ENCODE assay signal across 23 mouse cellular contexts in genomic region chr9:88416752-88417151, GRCm38 (mm10). TPM values are rescaled to one million over a fixed set of nuclear protein-coding genes. Genes with fewer than 3 reads are reported as not detected.
DNase-seq lines count a peak whose midpoint lies in the region; ATAC-seq and TF ChIP-seq lines count a peak whose summit lies in the region.
"Had no signal": no experiment of that assay in that cellular context is flagged by ENCODE, and none has a peak within 500 bp of the region (broad histone marks: within the 10 kb centered on the region; RNA-seq: fewer than 3 reads in every experiment).

No protein-coding gene starts in this region.

- 0 out of 2 replicates have a peak overlapping the region, but pooled peaks have one; percentile 48 for H3K27ac ChIP-seq in lung, embryonic 14.5 days (ENCODE audit: low read depth)
- 0 out of 2 replicates have a peak overlapping the region, but pooled peaks have one; percentile 26 for H3K27ac ChIP-seq in lung, embryonic 15.5 days
- H3K27ac ChIP-seq in lung, embryonic 16.5 days (ENCODE audit: low read length), result no peak overlapping the region
- no peak overlapping the region for H3K27ac ChIP-seq in lung, postnatal 0 days (ENCODE audit: low read length)

- peaks cover 11% of the 10 kb centered on the region; the same call in 1 of the 2 replicates for H3K36me3 ChIP-seq in lung, embryonic 14.5 days (ENCODE audit: insufficient read depth)
- H3K36me3 ChIP-seq in lung, embryonic 15.5 days, result no peaks in the 10 kb centered on the region; the same call in 1 of the 2 replicates
- H3K36me3 ChIP-seq in lung, embryonic 16.5 days (ENCODE audit: control insufficient read depth, insufficient read depth, low read length), result peaks cover 5% of the 10 kb centered on the region; the same call in 1 of the 2 replicates
- H3K36me3 ChIP-seq in lung, postnatal 0 days (ENCODE audit: insufficient read depth, low read length), result no peaks in the 10 kb centered on the region

- ATAC-seq in lung, embryonic 14.5 days (ENCODE audit: insufficient read depth), result peak; percentile 71; the same call in 1 of the 2 replicates
- ATAC-seq in lung, embryonic 15.5 days (ENCODE audit: borderline replicate concordance, extremely low read depth, low FRiP score, low TSS enrichment), result peak; percentile 59; the same call in 1 of the 2 replicates
- peak; percentile 64 for ATAC-seq in lung, embryonic 16.5 days (ENCODE audit: low read depth)
- ATAC-seq in lung, postnatal 0 days, result peak; percentile 44
- ATAC-seq: activated CD4-positive, CD25-positive, alpha-beta regulatory T cell, adult 4 months; CD4-positive, CD25-positive, alpha-beta regulatory T cell, adult 4 months; Patski had no signal

- H3K4me3 ChIP-seq in lung, embryonic 14.5 days (ENCODE audit: low read depth, low read length), result no peak overlapping the region
- no peak overlapping the region for H3K4me3 ChIP-seq in lung, embryonic 15.5 days
- H3K4me3 ChIP-seq in lung, embryonic 16.5 days (ENCODE audit: low read length), result no peak overlapping the region
- no peak overlapping the region for H3K4me3 ChIP-seq in lung, adult 2 months (replicated peaks; ENCODE audit: extremely low read depth, low read depth, low read length)
- no peak overlapping the region for H3K4me3 ChIP-seq in lung, postnatal 0 days (ENCODE audit: low read depth, low read length)

- H3K9ac ChIP-seq in lung, embryonic 14.5 days, result no peak overlapping the region
- no peak overlapping the region for H3K9ac ChIP-seq in lung, embryonic 15.5 days
- H3K9ac ChIP-seq in lung, embryonic 16.5 days (ENCODE audit: low read length), result no peak overlapping the region
- H3K9ac ChIP-seq in lung, postnatal 0 days (replicated peaks; ENCODE audit: low read depth), result no peak overlapping the region

- no peak for TF ChIP-seq CTCF in lung, embryonic 14.5 days (IDR thresholded peaks at IDR 0.05; ENCODE audit: low read depth)
- no peak for TF ChIP-seq CTCF in lung, adult 2 months (IDR thresholded peaks at IDR 0.05; ENCODE audit: insufficient read depth, low read length)
- TF ChIP-seq CTCF in lung, postnatal 0 days (IDR thresholded peaks at IDR 0.05), result no peak

- no peaks in the 10 kb centered on the region for H3K9me3 ChIP-seq in lung, embryonic 14.5 days (ENCODE audit: low read depth, low read length)
- H3K9me3 ChIP-seq in lung, embryonic 15.5 days, result no peaks in the 10 kb centered on the region
- no peaks in the 10 kb centered on the region for H3K9me3 ChIP-seq in lung, embryonic 16.5 days (ENCODE audit: control insufficient read depth, low read length)
- no peaks in the 10 kb centered on the region for H3K9me3 ChIP-seq in lung, postnatal 0 days (ENCODE audit: low read length)
- H3K9me3 ChIP-seq: G1E had no signal

- H3K27me3 ChIP-seq in lung, embryonic 14.5 days (ENCODE audit: insufficient read depth, low read length), result no peaks in the 10 kb centered on the region
- no peaks in the 10 kb centered on the region for H3K27me3 ChIP-seq in lung, embryonic 15.5 days
- H3K27me3 ChIP-seq in lung, embryonic 16.5 days (ENCODE audit: control insufficient read depth, insufficient read depth, low read depth, low read length), result no peaks in the 10 kb centered on the region
- no peaks in the 10 kb centered on the region for H3K27me3 ChIP-seq in lung, postnatal 0 days (replicated peaks; ENCODE audit: insufficient read depth, low read length)
- H3K27me3 ChIP-seq: CH12.LX, Patski had no signal

- no peak for TF ChIP-seq EP300 in lung, postnatal 0 days (IDR thresholded peaks at IDR 0.05)

- DNase-seq in lung, embryonic 14.5 days, result peak; percentile 27
- DNase-seq in lung, postnatal 36 days, result no peak
- no peak for DNase-seq in lung, postnatal 14 days
- no peak for DNase-seq in lung, adult 2 months
- peak; percentile 33 for DNase-seq in lung, postnatal 0 days (ENCODE audit: low spot score)
- no peak for DNase-seq in lung, postnatal 25 days (ENCODE audit: low spot score)
- DNase-seq: adrenal gland, adult 2 months; adrenal gland, adult 8-10 months; adrenal gland, postnatal 10 days; adrenal gland, postnatal 14 days; adrenal gland, postnatal 25 days; adrenal gland, postnatal 36 days; B cell, adult 2 months; cerebellum, adult 11 months; cerebellum, adult 11-12 months had no signal

- 56% methylated on average over 1 of the region's 1 CpGs for WGBS in lung, embryonic 14.5 days
- 30% methylated on average over 1 of the region's 1 CpGs for WGBS in lung, embryonic 15.5 days
- 36% methylated on average over 1 of the region's 1 CpGs for WGBS in lung, embryonic 16.5 days
- WGBS in lung, adult 2 months, result 31% methylated on average over 1 of the region's 1 CpGs
- 40% methylated on average over 1 of the region's 1 CpGs for WGBS in lung, postnatal 0 days

- no peak for TF ChIP-seq POLR2A in lung, adult 2 months (IDR thresholded peaks at IDR 0.05; ENCODE audit: borderline replicate concordance, extremely low read depth, low read depth, low read length)

- H3K4me2 ChIP-seq in lung, embryonic 14.5 days, result no peak overlapping the region
- no peak overlapping the region for H3K4me2 ChIP-seq in lung, embryonic 15.5 days
- no peak overlapping the region for H3K4me2 ChIP-seq in lung, embryonic 16.5 days (ENCODE audit: low read depth, low read length)
- no peak overlapping the region for H3K4me2 ChIP-seq in lung, postnatal 0 days (replicated peaks; ENCODE audit: low read depth, low read length)

- no peaks in the 10 kb centered on the region for H3K4me1 ChIP-seq in lung, embryonic 14.5 days (ENCODE audit: insufficient read depth)
- H3K4me1 ChIP-seq in lung, embryonic 15.5 days, result no peaks in the 10 kb centered on the region
- H3K4me1 ChIP-seq in lung, embryonic 16.5 days (replicated peaks; ENCODE audit: control insufficient read depth, insufficient read depth, low read length), result 0 out of 2 replicates have a peak, but pooled peaks cover 4% of the 10 kb centered on the region
- no peaks in the 10 kb centered on the region for H3K4me1 ChIP-seq in lung, adult 2 months (ENCODE audit: control insufficient read depth, insufficient read depth, low read length)
- H3K4me1 ChIP-seq in lung, postnatal 0 days (ENCODE audit: insufficient read depth, low read depth, low read length), result no peaks in the 10 kb centered on the region

RNA-seq across cellular contexts. Expression of gene Snx14, which starts 22.0 kb away (rescaled TPM):
- polyA plus RNA-seq in lung, embryonic 14.5 days (2014; fragmentation: Nextera tagmentation; extraction: Ambion mirVana), result 22.9 and 24.5 TPM in 2 replicates
- polyA plus RNA-seq in lung, embryonic 15.5 days (2015; fragmentation: Nextera tagmentation; extraction: Ambion mirVana), result 26.3 and 27.5 TPM in 2 replicates
- 28.8 and 30.1 TPM in 2 replicates for polyA plus RNA-seq in lung, embryonic 16.5 days (2015; fragmentation: Nextera tagmentation; extraction: Ambion mirVana)
- 15.4 and 16.5 TPM in 2 replicates for polyA plus RNA-seq in lung, adult 2 months (2012; rRNA removed)
- 20.3 and 23.3 TPM in 2 replicates for polyA plus RNA-seq in lung, postnatal 0 days (2015; fragmentation: Nextera tagmentation; extraction: Ambion mirVana)

RNA-seq across cellular contexts. Expression of gene Gm20537, which starts 39.7 kb away (rescaled TPM):
- polyA plus RNA-seq in lung, embryonic 14.5 days (2014; fragmentation: Nextera tagmentation; extraction: Ambion mirVana), result 0.68 TPM in 1 of 2 replicates, not detected in the other
- 0.62 TPM in 1 of 2 replicates, not detected in the other for polyA plus RNA-seq in lung, embryonic 15.5 days (2015; fragmentation: Nextera tagmentation; extraction: Ambion mirVana)
- 0.94 and 1.2 TPM in 2 replicates for polyA plus RNA-seq in lung, embryonic 16.5 days (2015; fragmentation: Nextera tagmentation; extraction: Ambion mirVana)
- 0.34 and 1.1 TPM in 2 replicates for polyA plus RNA-seq in lung, adult 2 months (2012; rRNA removed)
- polyA plus RNA-seq in lung, postnatal 0 days (2015; fragmentation: Nextera tagmentation; extraction: Ambion mirVana), result not detected in 2 replicates
- polyA plus RNA-seq: adrenal gland, adult 2 months; C2C12 had no signal

Comparison
In these comparisons a context has a peak if more than half of its experiments do, and no peak if none do; other contexts are left out.
1. DNase-seq: peak in lung, embryonic 14.5 days (single experiment) and lung, postnatal 0 days (single experiment); none in lung, postnatal 36 days (single experiment), lung, postnatal 14 days (single experiment), lung, adult 2 months (single experiment) and lung, postnatal 25 days (single experiment).
2. H3K27ac ChIP-seq: peak in lung, embryonic 14.5 days (single experiment) and lung, embryonic 15.5 days (single experiment); none in lung, embryonic 16.5 days (single experiment) and lung, postnatal 0 days (single experiment).
3. Peak in every context shown above with its lines, with median percentiles within 50 percentile points of each other: ATAC-seq.